Mouse (Mus musculus) cerebral cortex, adult 2 months (tissue): ENCODE data around the gene Hpn.

Experiments used
- WGBS: fragments of 180-500 bp; shearing (Covaris S2); methylation state at CpG from one replicate; pipeline ENCODE4 v1.1.7; 2018; 5-methylcytosine and 5-hydroxymethylcytosine counted together

Hpn gene

GRCm38 (mm10) chr7:31053882-31054447 lies 61.1 kb downstream of the Hpn start:
- 30% methylated on average over 10 of the region's 10 CpGs for WGBS

- WGBS, result 6% methylated on average over 34 of the region's 34 CpGs
These were observed 62.3 kb downstream of the Hpn start for GRCm38 (mm10) chr7:31052636-31053434.

- WGBS, result 7% methylated on average over 22 of the region's 22 CpGs
These were observed 62.8 kb downstream of the Hpn start for GRCm38 (mm10) chr7:31052251-31052635.

GRCm38 (mm10) chr7:31051321-31052021 lies 63.6 kb downstream of the Hpn start, which contains the start of gene Fxyd7:
TSS of gene Fxyd7 (minus strand) at chr7:31051467.
- WGBS, result 4% methylated on average over 28 of the region's 28 CpGs

GRCm38 (mm10) chr7:31050921-31051320 lies 64.2 kb downstream of the Hpn start:
- 3% methylated on average over 9 of the region's 9 CpGs for WGBS

- WGBS, result 1% methylated on average over 6 of the region's 6 CpGs
These were observed 64.6 kb downstream of the Hpn start for GRCm38 (mm10) chr7:31050487-31050886.

GRCm38 (mm10) chr7:31049846-31050281 lies 65.2 kb downstream of the Hpn start:
- 3% methylated on average over 15 of the region's 15 CpGs for WGBS

DNA sequence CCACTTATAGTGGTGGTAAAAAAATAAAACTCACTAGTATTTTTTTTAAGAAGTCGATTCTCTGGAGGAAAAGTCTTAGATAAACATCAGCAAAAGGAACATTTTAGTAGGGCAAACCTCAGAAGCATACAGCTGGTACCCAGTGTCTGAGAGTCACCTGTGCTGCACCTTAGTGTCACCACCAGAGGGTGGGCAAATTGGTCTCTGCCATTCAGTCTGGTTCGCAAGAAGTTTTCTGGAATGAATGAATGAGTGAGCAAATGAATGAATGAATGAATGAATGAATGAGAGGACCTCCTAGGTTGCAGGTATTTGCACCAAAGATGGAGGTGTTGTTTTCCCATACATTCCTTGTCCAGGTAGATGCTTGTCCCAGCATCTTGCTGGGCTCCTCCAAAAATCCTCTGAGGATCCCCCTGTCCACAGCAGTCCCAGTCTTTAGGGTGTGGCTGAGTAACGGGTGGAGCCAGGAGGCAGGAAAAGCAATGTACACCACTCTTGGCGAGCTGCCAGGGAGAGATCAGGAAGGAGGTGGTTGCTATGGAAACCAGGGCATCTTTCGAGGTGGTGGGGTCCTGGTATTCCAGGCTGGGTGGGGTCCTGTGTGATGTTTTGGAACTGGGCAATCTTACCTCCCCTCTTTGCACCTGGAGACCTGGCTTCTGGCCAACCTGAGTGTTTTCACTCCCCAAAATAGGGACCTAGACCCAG lies 65.8 kb downstream of the Hpn start:
- WGBS, result 14% methylated on average over 5 of the region's 5 CpGs
